In the genomic region with DNA sequence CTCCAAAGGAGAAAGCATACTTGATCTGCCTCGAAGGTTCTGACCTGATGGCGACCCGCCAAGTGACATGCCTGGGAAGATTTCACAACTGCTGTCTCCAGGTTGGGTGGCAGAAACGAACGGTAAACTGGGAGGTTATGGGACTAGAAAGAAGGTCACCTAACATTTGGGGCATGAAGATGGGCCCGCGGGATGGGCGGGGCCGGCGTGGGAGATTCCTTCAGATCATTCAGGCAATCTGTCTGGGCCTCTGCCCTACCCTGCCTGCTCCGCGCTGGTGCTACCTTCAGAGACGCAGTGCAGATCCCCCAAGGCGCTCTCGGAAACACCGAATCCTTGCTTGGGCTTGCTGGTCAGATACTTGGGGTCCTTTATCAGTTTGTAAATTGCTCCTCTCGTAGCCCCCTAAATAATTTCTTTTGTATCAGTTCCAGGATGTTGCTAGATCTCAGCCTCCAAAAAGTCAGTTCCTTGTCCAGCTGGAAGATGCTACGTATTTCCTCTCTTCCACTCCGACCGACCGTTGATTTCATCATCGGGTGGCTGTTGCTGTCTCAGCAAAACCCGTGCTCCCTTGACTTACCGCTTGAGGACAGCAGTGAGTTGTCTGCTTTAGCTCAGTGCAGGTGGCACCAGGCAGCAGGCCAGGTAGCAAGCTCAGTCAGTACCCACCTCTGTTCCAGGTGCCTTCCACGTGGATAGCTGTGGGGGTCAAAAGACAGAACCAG, we compare ENCODE assay signal across 8 mouse cellular contexts. TPM values are rescaled to one million over a fixed set of nuclear protein-coding genes. Genes with fewer than 3 reads are reported as not detected.
DNase-seq lines count a peak whose midpoint lies in the region; ATAC-seq lines count a peak whose summit lies in the region.

No protein-coding gene starts in this region.

- H3K4me2 ChIP-seq in neural tube, embryonic 13.5 days: peak overlapping the region; percentile 51

- DNase-seq in urinary bladder, postnatal 36 days (ENCODE audit: low spot score in 2 of 2): peak; percentile 18 to 33
- DNase-seq in urinary bladder, adult 2 months (ENCODE audit: low spot score): no peak
- DNase-seq in embryonic facial prominence, embryonic 10.5 days (ENCODE audit: low spot score): peak; percentile 46
- peak; percentile 37 to 47 for DNase-seq in heart, postnatal 36 days
- DNase-seq in layer of hippocampus, adult 18-20 months (ENCODE audit: low spot score in 2 of 2): peak; percentile 42 to 65
- peak; percentile 63 to 66 for DNase-seq in lung, adult 18-20 months
- peak; percentile 77 for DNase-seq in thymus, postnatal 0 days (ENCODE audit: low spot score)

- peaks cover 14% of the 10 kb centered on the region; the same call in 1 of the 2 replicates for H3K27me3 ChIP-seq in embryonic facial prominence, embryonic 10.5 days (replicated peaks; ENCODE audit: low read depth, poor library complexity, severe bottlenecking)
- H3K27me3 ChIP-seq in neural tube, embryonic 13.5 days: peaks cover 6% of the 10 kb centered on the region; the same call in 1 of the 2 replicates

- no peaks in the 10 kb centered on the region for H3K9me3 ChIP-seq in embryonic facial prominence, embryonic 10.5 days
- no peaks in the 10 kb centered on the region for H3K9me3 ChIP-seq in neural tube, embryonic 13.5 days

- peak overlapping the region; percentile 51; the same call in 1 of the 2 replicates for H3K9ac ChIP-seq in neural tube, embryonic 13.5 days

- no peak overlapping the region for H3K27ac ChIP-seq in embryonic facial prominence, embryonic 10.5 days (replicated peaks)
- H3K27ac ChIP-seq in neural tube, embryonic 13.5 days (replicated peaks): no peak overlapping the region

- no peaks in the 10 kb centered on the region for H3K36me3 ChIP-seq in embryonic facial prominence, embryonic 10.5 days (replicated peaks)
- H3K36me3 ChIP-seq in neural tube, embryonic 13.5 days: no peaks in the 10 kb centered on the region

- ATAC-seq in neural tube, embryonic 13.5 days (ENCODE audit: low read depth): peak; percentile 76; the same call in 1 of the 2 replicates

- intact Hi-C loops in heart, postnatal 36 days (cut with DNase I): no loop called here

- 12% methylated on average over 25 of the region's 25 CpGs for WGBS in embryonic facial prominence, embryonic 10.5 days
- WGBS in neural tube, embryonic 13.5 days: 11% methylated on average over 25 of the region's 25 CpGs

- H3K4me1 ChIP-seq in embryonic facial prominence, embryonic 10.5 days: peaks cover 5% of the 10 kb centered on the region
- H3K4me1 ChIP-seq in neural tube, embryonic 13.5 days (replicated peaks): peaks cover 6% of the 10 kb centered on the region

- H3K4me3 ChIP-seq in embryonic facial prominence, embryonic 10.5 days: peak overlapping the region; percentile 46
- H3K4me3 ChIP-seq in neural tube, embryonic 13.5 days: peak overlapping the region; percentile 30

RNA-seq across cellular contexts. Expression of a gene that starts 12.6 kb away (rescaled TPM):
- polyA plus RNA-seq in urinary bladder, adult 2 months (2012; rRNA removed): not detected in 2 replicates
- polyA plus RNA-seq in embryonic facial prominence, embryonic 10.5 days (2016; fragmentation: Nextera tagmentation; extraction: Ambion mirVana): not detected in 2 replicates
- total RNA-seq in heart, postnatal 36 days (2021): not detected
- total RNA-seq in layer of hippocampus, adult 18-20 months (2021): not detected
- not detected in 2 replicates for polyA plus RNA-seq in neural tube, embryonic 13.5 days (2015; fragmentation: Nextera tagmentation; extraction: Ambion mirVana)
- not detected in 2 replicates for polyA plus RNA-seq in thymus, postnatal 0 days (2015; fragmentation: Nextera tagmentation; extraction: Ambion mirVana)

RNA-seq across cellular contexts. Expression of a gene that starts 26.1 kb away (rescaled TPM):
- polyA plus RNA-seq in urinary bladder, adult 2 months (2012; rRNA removed): 21.8 and 33.6 TPM in 2 replicates
- 4.5 and 6.0 TPM in 2 replicates for polyA plus RNA-seq in embryonic facial prominence, embryonic 10.5 days (2016; fragmentation: Nextera tagmentation; extraction: Ambion mirVana)
- total RNA-seq in heart, postnatal 36 days (2021): 1 to 10 TPM; 4.8 to 5.6 TPM
- 1 to 10 TPM; 2.8 to 4.6 TPM for total RNA-seq in layer of hippocampus, adult 18-20 months (2021)
- polyA plus RNA-seq in neural tube, embryonic 13.5 days (2015; fragmentation: Nextera tagmentation; extraction: Ambion mirVana): 6.3 and 10.0 TPM in 2 replicates
- 238 and 248 TPM in 2 replicates for polyA plus RNA-seq in thymus, postnatal 0 days (2015; fragmentation: Nextera tagmentation; extraction: Ambion mirVana)

RNA-seq across cellular contexts. Expression of a gene that starts 46.0 kb away (rescaled TPM):
- polyA plus RNA-seq in urinary bladder, adult 2 months (2012; rRNA removed): 25.4 TPM in 2 replicates
- polyA plus RNA-seq in embryonic facial prominence, embryonic 10.5 days (2016; fragmentation: Nextera tagmentation; extraction: Ambion mirVana): 123 and 124 TPM in 2 replicates
- 10 to 100 TPM; 28.3 to 29.2 TPM for total RNA-seq in heart, postnatal 36 days (2021)
- 10 to 100 TPM; 37.9 to 39.0 TPM for total RNA-seq in layer of hippocampus, adult 18-20 months (2021)
- polyA plus RNA-seq in neural tube, embryonic 13.5 days (2015; fragmentation: Nextera tagmentation; extraction: Ambion mirVana): 55.5 and 61.0 TPM in 2 replicates
- 98.7 and 108 TPM in 2 replicates for polyA plus RNA-seq in thymus, postnatal 0 days (2015; fragmentation: Nextera tagmentation; extraction: Ambion mirVana)

RNA-seq across cellular contexts. Expression of a gene that starts 46.2 kb away (rescaled TPM):
- polyA plus RNA-seq in urinary bladder, adult 2 months (2012; rRNA removed): 34.3 and 41.4 TPM in 2 replicates
- 55.1 and 57.6 TPM in 2 replicates for polyA plus RNA-seq in embryonic facial prominence, embryonic 10.5 days (2016; fragmentation: Nextera tagmentation; extraction: Ambion mirVana)
- 10 to 100 TPM; 14.1 to 15.2 TPM for total RNA-seq in heart, postnatal 36 days (2021)
- total RNA-seq in layer of hippocampus, adult 18-20 months (2021): 10 to 100 TPM; 16.7 to 17.8 TPM
- 60.7 and 65.1 TPM in 2 replicates for polyA plus RNA-seq in neural tube, embryonic 13.5 days (2015; fragmentation: Nextera tagmentation; extraction: Ambion mirVana)
- polyA plus RNA-seq in thymus, postnatal 0 days (2015; fragmentation: Nextera tagmentation; extraction: Ambion mirVana): 52.3 and 54.7 TPM in 2 replicates

RNA-seq across cellular contexts. Expression of a gene that starts 49.8 kb away (rescaled TPM):
- 0.34 and 0.35 TPM in 2 replicates for polyA plus RNA-seq in urinary bladder, adult 2 months (2012; rRNA removed)
- 0.29 TPM in 1 of 2 replicates, not detected in the other for polyA plus RNA-seq in embryonic facial prominence, embryonic 10.5 days (2016; fragmentation: Nextera tagmentation; extraction: Ambion mirVana)
- not detected for total RNA-seq in heart, postnatal 36 days (2021)
- total RNA-seq in layer of hippocampus, adult 18-20 months (2021): not detected
- not detected in 2 replicates for polyA plus RNA-seq in neural tube, embryonic 13.5 days (2015; fragmentation: Nextera tagmentation; extraction: Ambion mirVana)
- not detected in 2 replicates for polyA plus RNA-seq in thymus, postnatal 0 days (2015; fragmentation: Nextera tagmentation; extraction: Ambion mirVana)
